ENCODE assay signal across 14 mouse cellular contexts in genomic region chr6:33831276-33831675, GRCm38 (mm10).
"Had no signal": no experiment of that assay in that cellular context is flagged by ENCODE, and none has a peak within 500 bp of the region (broad histone marks: within the 10 kb centered on the region; RNA-seq: fewer than 3 reads in every experiment).

No protein-coding gene starts in this region.

- H3K4me1 ChIP-seq: liver, embryonic 13.5 days; stomach, embryonic 15.5 days had no signal

- H3K9me3 ChIP-seq: liver, embryonic 13.5 days; stomach, embryonic 15.5 days had no signal

- H3K27ac ChIP-seq: liver, embryonic 13.5 days; stomach, embryonic 15.5 days had no signal

- H3K4me3 ChIP-seq: liver, embryonic 13.5 days; stomach, embryonic 15.5 days had no signal

- H3K9ac ChIP-seq: liver, embryonic 13.5 days; stomach, embryonic 15.5 days had no signal

- H3K27me3 ChIP-seq: liver, embryonic 13.5 days; stomach, embryonic 15.5 days had no signal

- DNase-seq: kidney, adult 18-20 months; kidney, adult 9 months; kidney, postnatal 14 days; kidney, postnatal 4 days; liver, embryonic 13.5 days; lung, adult 2 months; lung, postnatal 14 days; lung, postnatal 4 days; midbrain, embryonic 14.5 days; right cerebral cortex, postnatal 25 days; spleen, adult 18-20 months; thymus, postnatal 25 days had no signal

- H3K36me3 ChIP-seq: liver, embryonic 13.5 days; stomach, embryonic 15.5 days had no signal

- H3K4me2 ChIP-seq: liver, embryonic 13.5 days; midbrain, embryonic 11.5 days; stomach, embryonic 15.5 days had no signal
